Mouse (Mus musculus) bone marrow, adult 2 months (tissue): ENCODE results near the gene Ablim1.

Experiments
- CTCF ChIP-seq: fragments of 200-500 bp; IDR thresholded peaks from 2 replicates; pipeline ENCODE4 v1.5.1; 2011; ENCODE audit warnings: low read length, control low read depth; ENCODE audit not compliant: control insufficient read depth, insufficient read depth
- POLR2A ChIP-seq: fragments of 200-500 bp; IDR thresholded peaks from 2 replicates; pipeline ENCODE4 v1.6.1; 2011; ENCODE audit warnings: low read depth, mild to moderate bottlenecking, control low read depth, low read length, borderline replicate concordance; ENCODE audit not compliant: control insufficient read depth

DNA sequence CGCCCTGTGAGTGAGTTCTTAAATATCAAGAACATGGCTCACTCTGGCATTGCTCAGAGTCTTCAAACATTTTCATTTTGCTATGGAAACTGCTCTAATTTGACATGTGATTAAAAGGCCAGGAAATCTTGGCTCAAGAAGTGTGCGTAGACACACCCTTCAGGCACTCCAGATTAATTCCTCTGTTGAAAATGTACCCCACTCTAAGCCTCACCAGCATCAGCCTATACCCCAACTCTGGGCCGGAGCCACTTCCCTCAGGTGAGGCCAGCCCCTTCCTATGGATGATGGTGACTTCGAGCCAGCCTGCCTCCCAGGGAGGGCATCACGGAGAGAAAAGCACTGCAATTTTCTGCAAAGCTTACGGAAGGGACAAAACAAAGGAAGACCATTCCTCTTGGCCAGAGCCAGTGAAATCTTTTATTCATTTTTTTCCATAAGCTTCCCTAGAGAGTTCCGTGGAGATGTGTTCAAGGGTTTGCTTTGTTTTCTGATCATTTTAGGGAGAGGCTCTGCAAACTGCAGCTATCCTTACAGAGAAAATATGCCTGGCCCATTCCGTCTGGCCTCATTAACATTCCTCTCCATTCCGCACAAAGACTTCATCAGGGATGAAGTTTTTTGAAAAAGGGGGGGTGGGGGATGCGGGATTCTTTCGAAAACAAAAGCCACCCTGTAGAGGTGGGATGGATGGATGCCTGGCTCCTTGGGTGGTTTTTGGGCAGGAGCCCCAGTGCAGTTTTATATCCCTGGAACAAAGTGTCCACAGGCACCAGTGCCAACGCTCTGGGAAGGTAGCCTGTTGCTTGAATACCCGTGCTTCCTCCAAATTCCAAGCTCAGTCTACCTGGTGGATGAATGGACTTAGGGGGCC, 236.7 kb downstream of the Ablim1 start:
- TF ChIP-seq CTCF (no peak), POLR2A (no peak)
